Mouse (Mus musculus) ES-Bruce4 (cell line): ENCODE results near the gene E2f7.

Experiments
- CTCF ChIP-seq: IDR thresholded peaks from one replicate; pipeline ENCODE4 v1.8.1; 2011; ENCODE audit warnings: low read depth, low read length
- POLR2A ChIP-seq: IDR thresholded peaks from one replicate; pipeline ENCODE4 v1.8.1; 2011; ENCODE audit warnings: low read length; ENCODE audit not compliant: insufficient read depth

- TF ChIP-seq POLR2A (no peak), CTCF (peak; percentile 54)
Measured at GRCm38 (mm10) chr10:110733343-110733742, 11.9 kb upstream of the E2f7 start.
